Mouse (Mus musculus) heart, embryonic 13.5 days (tissue): ENCODE data around the gene Plac9a. TPM values are rescaled to one million over a fixed set of nuclear protein-coding genes. Genes with fewer than 3 reads are reported as not detected.

Experiments used
- ATAC-seq: fragments of 200-750 bp; cut with Nextera tagmentation; 2 replicates; pipeline ENCODE4 v1.8.0; 2017; ENCODE audit warnings: moderate TSS enrichment; ENCODE audit not compliant: insufficient number of reproducible peaks, low FRiP score, low TSS enrichment; ENCODE audit errors: extremely low read depth
- H3K27ac ChIP-seq: fragments of 300-500 bp; sonication (generic); replicated peaks from 2 replicates; pipeline ENCODE4 v1.5.1; 2015; ENCODE audit warnings: moderate library complexity, mild to moderate bottlenecking, inconsistent platforms
- H3K27me3 ChIP-seq: fragments of 300-500 bp; sonication (generic); replicated peaks from 2 replicates; pipeline ENCODE4 v1.6.1; 2015; ENCODE audit warnings: mild to moderate bottlenecking, inconsistent platforms
- H3K36me3 ChIP-seq: fragments of 300-500 bp; sonication (generic); 2 replicates; pipeline ENCODE4 v1.6.1; 2015; ENCODE audit warnings: mild to moderate bottlenecking, inconsistent platforms
- H3K4me1 ChIP-seq: fragments of 300-500 bp; sonication (generic); 2 replicates; pipeline ENCODE4 v1.6.1; 2015; ENCODE audit warnings: inconsistent platforms
- H3K4me2 ChIP-seq: fragments of 300-500 bp; sonication (generic); 2 replicates; pipeline ENCODE4 v1.6.1; 2015; ENCODE audit warnings: inconsistent platforms, mild to moderate bottlenecking, moderate library complexity
- H3K4me3 ChIP-seq: fragments of 300-500 bp; sonication (generic); 2 replicates; pipeline ENCODE4 v1.5.1; 2015; ENCODE audit warnings: moderate library complexity, mild to moderate bottlenecking, inconsistent platforms
- H3K9ac ChIP-seq: fragments of 300-500 bp; sonication (generic); 2 replicates; pipeline ENCODE4 v1.6.1; 2015; ENCODE audit warnings: inconsistent platforms, mild to moderate bottlenecking, moderate library complexity
- H3K9me3 ChIP-seq: fragments of 300-500 bp; sonication (generic); 2 replicates; pipeline ENCODE4 v1.6.1; 2016; ENCODE audit warnings: inconsistent platforms
- WGBS: fragments of 180-500 bp; shearing (Covaris S2); methylation state at CpG from one replicate; pipeline ENCODE4 v1.1.7; 2015; ENCODE audit warnings: mixed read lengths; 5-methylcytosine and 5-hydroxymethylcytosine counted together
- polyA plus RNA-seq: library from polyadenylated mRNA; unstranded; fragments of >200 nt; fragmentation: Nextera tagmentation; extraction: Ambion mirVana; gene quantifications from 2 replicates; pipeline ENCODE4 v1.2.1, GENCODE M21; 2015

Gene Plac9a
- polyA plus RNA-seq, 1 experiment from 2014 or later: not detected

DNA sequence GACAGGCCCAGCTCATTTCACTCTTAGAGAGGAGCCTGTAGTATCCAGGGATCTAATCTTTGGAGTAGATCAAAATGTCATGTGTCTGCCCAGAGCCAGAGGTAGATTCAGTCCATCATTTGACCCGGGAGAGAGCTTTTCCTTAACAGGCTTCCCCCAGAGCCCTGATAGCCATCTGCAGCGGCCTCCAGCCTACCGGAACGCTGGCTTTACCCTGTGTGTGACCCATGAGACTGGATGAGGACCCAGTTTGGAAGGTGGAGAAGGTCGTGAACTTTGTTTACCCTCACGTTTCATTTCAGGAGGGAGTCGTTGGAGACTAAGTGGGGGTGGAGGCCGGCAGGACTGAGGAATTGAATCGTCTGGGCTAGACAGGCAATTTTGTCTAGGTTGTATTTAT, 55.2 kb downstream of the Plac9a start:
- no peak overlapping the region for H3K9ac ChIP-seq
- no peak for ATAC-seq
- peaks cover 34% of the 10 kb centered on the region for H3K4me1 ChIP-seq
- H3K36me3 ChIP-seq: no peaks in the 10 kb centered on the region
- no peak overlapping the region for H3K27ac ChIP-seq
- no peaks in the 10 kb centered on the region for H3K27me3 ChIP-seq
- H3K9me3 ChIP-seq: no peaks in the 10 kb centered on the region
- no peak overlapping the region for H3K4me2 ChIP-seq
- H3K4me3 ChIP-seq: no peak overlapping the region
- 27% methylated on average over 9 of the region's 9 CpGs for WGBS

DNA sequence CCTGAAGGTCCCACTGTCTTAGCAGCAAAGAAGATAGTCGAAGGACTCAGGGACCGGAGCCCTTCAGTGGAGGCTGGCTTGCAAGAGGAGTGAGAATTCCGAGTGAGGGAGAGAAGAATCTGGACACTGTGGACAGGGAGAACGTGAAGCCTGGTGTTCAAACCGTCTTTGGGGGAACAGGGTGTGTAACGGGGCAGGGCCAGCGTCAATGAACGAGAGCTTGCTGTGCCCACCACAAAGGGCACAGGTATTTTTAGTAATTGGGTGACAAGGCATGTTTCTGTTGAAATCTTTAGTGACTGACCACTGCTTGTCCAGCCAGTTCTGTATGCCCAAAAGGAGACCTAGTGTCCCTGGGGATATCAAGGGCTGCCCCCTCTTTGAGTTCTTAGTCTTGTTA, 56.4 kb downstream of the Plac9a start:
- WGBS: 75% methylated on average over 8 of the region's 8 CpGs
- ATAC-seq: no peak
- no peaks in the 10 kb centered on the region for H3K9me3 ChIP-seq

DNA sequence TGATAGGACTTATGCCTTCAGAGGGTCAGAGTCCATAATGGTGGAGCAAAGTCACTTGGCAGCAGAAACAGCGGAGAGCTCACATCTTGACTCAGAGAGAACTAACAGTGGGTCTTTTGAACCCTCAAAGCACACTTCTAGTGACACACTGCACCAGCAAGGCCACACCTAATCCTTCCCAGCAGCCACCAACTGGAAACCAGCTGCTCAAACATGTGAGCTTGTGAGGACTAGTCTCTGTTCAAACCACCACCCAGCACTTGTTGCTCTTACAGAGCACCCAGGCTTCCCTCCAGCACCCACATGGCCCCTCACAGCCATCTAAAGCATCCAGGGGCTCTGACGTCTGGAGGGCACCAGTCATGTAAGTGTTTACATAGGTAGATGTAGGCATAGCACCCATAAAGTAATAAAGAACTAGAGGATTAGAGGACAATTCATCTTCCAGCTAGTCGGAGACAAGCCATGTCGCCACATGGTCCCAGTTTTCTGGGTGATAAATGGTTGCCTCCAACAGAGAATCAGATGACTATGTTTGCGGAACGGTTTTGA, 57.0 kb downstream of the Plac9a start:
- H3K9me3 ChIP-seq: no peaks in the 10 kb centered on the region
- H3K4me3 ChIP-seq: no peak overlapping the region
- 83% methylated on average over 6 of the region's 6 CpGs for WGBS
- H3K9ac ChIP-seq: no peak overlapping the region
- H3K27me3 ChIP-seq: 0 out of 2 replicates have a peak, but pooled peaks cover 3% of the 10 kb centered on the region
- no peak for ATAC-seq
- H3K4me2 ChIP-seq: no peak overlapping the region
- peaks cover 29% of the 10 kb centered on the region for H3K4me1 ChIP-seq
- no peaks in the 10 kb centered on the region for H3K36me3 ChIP-seq
- no peak overlapping the region for H3K27ac ChIP-seq

More for the DNA sequence above, 56.4 kb downstream of the Plac9a start:
- no peaks in the 10 kb centered on the region for H3K27me3 ChIP-seq
- H3K36me3 ChIP-seq: no peaks in the 10 kb centered on the region
- no peak overlapping the region for H3K27ac ChIP-seq
- no peak overlapping the region for H3K9ac ChIP-seq
- no peak overlapping the region for H3K4me3 ChIP-seq
- H3K4me2 ChIP-seq: no peak overlapping the region
- peaks cover 30% of the 10 kb centered on the region for H3K4me1 ChIP-seq

- H3K9me3 ChIP-seq: no peaks in the 10 kb centered on the region
- no peak overlapping the region for H3K27ac ChIP-seq
- no peak overlapping the region for H3K9ac ChIP-seq
- no peak for ATAC-seq
- peaks cover 26% of the 10 kb centered on the region for H3K4me1 ChIP-seq
- no peak overlapping the region for H3K4me3 ChIP-seq
- H3K4me2 ChIP-seq: no peak overlapping the region
- H3K36me3 ChIP-seq: no peaks in the 10 kb centered on the region
- 0 out of 2 replicates have a peak, but pooled peaks cover 5% of the 10 kb centered on the region for H3K27me3 ChIP-seq
- 77% methylated on average over 4 of the region's 4 CpGs for WGBS
Measured at GRCm38 (mm10) chr14:25844372-25844771, 58.5 kb downstream of the Plac9a start.

DNA sequence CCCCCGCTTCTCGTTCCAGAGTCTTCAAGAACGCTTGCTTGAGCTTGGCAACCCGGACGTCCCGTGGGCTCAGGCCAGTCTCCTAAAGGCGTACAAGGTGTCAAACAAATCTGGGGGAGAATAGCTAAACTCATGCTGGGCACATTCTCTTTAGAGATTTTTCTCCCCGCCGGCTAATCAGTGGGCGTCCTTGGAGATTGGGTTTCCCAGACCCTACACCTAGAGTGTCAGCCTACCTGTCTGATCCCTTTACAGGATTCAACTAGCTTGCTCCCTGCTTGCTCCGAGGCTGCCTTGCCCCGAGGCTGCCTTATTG, 60.3 kb downstream of the Plac9a start:
- Histone ChIP-seq H3K9me3 (no peaks in the 10 kb centered on the region), H3K27ac (peak overlapping the region; percentile 40; the same call in 1 of the 2 replicates), H3K36me3 (no peaks in the 10 kb centered on the region), H3K9ac (peak overlapping the region; percentile 87), H3K4me2 (peak overlapping the region; percentile 92), H3K4me3 (peak overlapping the region; percentile 72), H3K27me3 (0 out of 2 replicates have a peak, but pooled peaks cover 5% of the 10 kb centered on the region), H3K4me1 (peaks cover 30% of the 10 kb centered on the region)
- ATAC-seq: no peak
- 3% methylated on average over 12 of the region's 12 CpGs for WGBS

DNA sequence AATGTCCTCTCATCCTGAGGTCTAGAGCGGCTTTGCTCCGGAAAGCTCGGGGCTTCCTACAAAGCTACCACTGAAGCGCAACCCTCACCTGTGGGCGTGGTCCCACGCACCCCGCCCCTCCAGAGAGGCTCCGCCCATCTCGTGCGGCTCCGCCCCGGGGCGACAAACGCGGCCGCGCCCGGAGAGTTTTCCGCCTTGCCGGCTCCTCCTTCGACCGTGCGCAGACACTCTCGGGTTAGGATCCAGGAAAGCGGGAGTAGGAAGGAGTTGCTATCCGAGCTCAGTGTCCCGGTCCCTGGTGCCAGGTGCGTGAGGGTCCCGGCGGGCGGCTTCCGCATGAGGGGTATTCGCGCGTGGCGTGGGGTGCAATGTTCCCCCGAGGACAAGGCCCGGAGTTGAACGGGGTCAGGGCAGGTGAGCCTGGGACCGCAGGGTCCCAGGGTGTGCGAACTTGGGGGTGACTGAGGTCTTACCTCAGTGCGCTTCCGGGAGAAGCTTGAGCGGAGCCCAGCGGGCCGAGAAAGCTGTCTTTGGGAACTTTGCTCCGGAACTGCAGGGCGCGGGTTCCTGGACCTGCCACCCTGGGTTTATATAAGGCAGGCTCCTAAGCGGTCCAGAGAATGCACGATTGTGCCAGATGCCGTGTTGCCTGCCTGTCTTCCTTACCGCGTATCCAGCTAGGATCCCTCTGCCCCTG, 60.8 kb downstream of the Plac9a start, which contains the start of gene Anxa11:
Gene Anxa11, plus strand, starts transcription at position 166 of the 697 bp plus-strand sequence.
- peak; percentile 70 for ATAC-seq
- Histone ChIP-seq H3K9me3 (no peaks in the 10 kb centered on the region), H3K4me3 (peak within 1 kb of the TSS; percentile 72), H3K9ac (peak within 1 kb of the TSS; percentile 87), H3K4me2 (peak within 1 kb of the TSS; percentile 92), H3K36me3 (no peaks in the 10 kb centered on the region), H3K27ac (peak within 1 kb of the TSS; percentile 40; the same call in 1 of the 2 replicates), H3K27me3 (0 out of 2 replicates have a peak, but pooled peaks cover 5% of the 10 kb centered on the region), H3K4me1 (peaks cover 25% of the 10 kb centered on the region)
- under 1% methylated on average over 54 of the region's 54 CpGs for WGBS

DNA sequence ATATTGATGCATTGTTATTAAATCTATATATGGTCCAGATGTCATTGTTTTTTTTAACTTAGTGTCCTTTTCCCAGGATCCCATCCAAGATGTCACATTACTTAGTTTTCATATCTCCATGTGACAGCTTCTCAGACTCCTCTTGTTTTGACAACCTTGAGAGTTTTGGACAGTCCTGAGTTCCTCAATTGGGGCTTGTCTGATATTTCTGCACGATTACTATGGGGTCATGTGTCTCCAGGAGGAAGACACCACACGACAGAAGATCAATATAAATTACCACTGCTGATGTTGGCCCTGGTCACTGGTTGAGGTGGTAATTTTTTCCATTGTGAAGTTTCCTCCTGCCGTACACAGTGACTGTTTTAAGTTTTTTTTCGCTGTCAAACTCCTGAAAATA, 61.3 kb downstream of the Plac9a start:
- WGBS: under 1% methylated on average over 4 of the region's 4 CpGs
- Histone ChIP-seq H3K9me3 (no peaks in the 10 kb centered on the region), H3K36me3 (no peaks in the 10 kb centered on the region), H3K4me3 (peak overlapping the region; percentile 72), H3K4me1 (peaks cover 20% of the 10 kb centered on the region), H3K27me3 (0 out of 2 replicates have a peak, but pooled peaks cover 5% of the 10 kb centered on the region), H3K9ac (peak overlapping the region; percentile 87), H3K27ac (no peak overlapping the region), H3K4me2 (peak overlapping the region; percentile 92)
- no peak for ATAC-seq

DNA sequence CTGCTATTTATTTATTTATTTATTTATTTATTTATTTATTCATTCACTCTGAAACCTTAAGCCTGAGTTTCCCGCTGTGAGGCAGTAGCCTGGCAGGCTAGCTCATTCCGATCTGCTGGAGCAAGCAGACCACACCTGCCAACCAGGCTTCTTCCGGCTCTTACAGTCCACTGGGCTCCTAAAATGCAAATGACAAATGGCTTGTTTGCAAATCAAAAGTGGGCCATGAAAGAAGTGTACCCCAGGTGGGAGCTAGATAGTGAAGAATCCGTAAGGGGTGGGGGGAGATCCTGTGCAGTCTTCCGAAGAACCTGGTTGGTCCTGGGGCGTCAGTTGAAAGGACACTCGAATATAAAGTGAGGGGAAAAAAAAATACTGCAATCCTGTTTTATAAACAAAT, 61.9 kb downstream of the Plac9a start:
- Histone ChIP-seq H3K9me3 (no peaks in the 10 kb centered on the region), H3K27me3 (0 out of 2 replicates have a peak, but pooled peaks cover 5% of the 10 kb centered on the region), H3K4me2 (no peak overlapping the region), H3K27ac (no peak overlapping the region), H3K4me3 (no peak overlapping the region), H3K36me3 (no peaks in the 10 kb centered on the region), H3K9ac (no peak overlapping the region), H3K4me1 (peaks cover 20% of the 10 kb centered on the region)
- 23% methylated on average over 7 of the region's 7 CpGs for WGBS
- no peak for ATAC-seq

DNA sequence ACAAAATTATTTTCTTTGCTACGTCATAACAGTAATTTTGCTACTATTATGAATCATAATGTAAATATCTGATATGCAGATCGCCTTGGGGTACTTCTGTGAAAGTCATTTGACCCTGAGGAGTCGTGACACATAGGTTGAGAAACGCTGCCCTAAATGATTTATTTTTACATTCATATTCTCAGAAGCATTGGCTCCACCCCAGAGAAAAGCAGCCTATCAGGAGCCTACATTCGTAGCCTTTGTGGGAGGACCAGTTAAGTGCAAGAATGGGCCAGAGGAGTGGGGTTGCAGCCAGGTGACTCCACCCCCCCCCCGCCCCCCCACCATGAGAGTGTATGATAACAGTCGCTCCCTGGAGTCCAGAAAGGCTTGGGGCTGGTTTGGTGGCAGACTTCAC, 63.1 kb downstream of the Plac9a start:
- ATAC-seq: no peak
- H3K4me3 ChIP-seq: no peak overlapping the region
- no peaks in the 10 kb centered on the region for H3K9me3 ChIP-seq
- H3K4me2 ChIP-seq: no peak overlapping the region
- no peak overlapping the region for H3K27ac ChIP-seq
- 0 out of 2 replicates have a peak, but pooled peaks cover 5% of the 10 kb centered on the region for H3K27me3 ChIP-seq
- peaks cover 20% of the 10 kb centered on the region for H3K4me1 ChIP-seq
- H3K36me3 ChIP-seq: no peaks in the 10 kb centered on the region
- 65% methylated on average over 7 of the region's 7 CpGs for WGBS
- no peak overlapping the region for H3K9ac ChIP-seq

- no peak overlapping the region for H3K9ac ChIP-seq
- no peaks in the 10 kb centered on the region for H3K9me3 ChIP-seq
- WGBS: 51% methylated on average over 8 of the region's 8 CpGs
- H3K4me2 ChIP-seq: no peak overlapping the region
- H3K4me1 ChIP-seq: peaks cover 20% of the 10 kb centered on the region
- ATAC-seq: no peak
- H3K27ac ChIP-seq: no peak overlapping the region
- H3K27me3 ChIP-seq: 0 out of 2 replicates have a peak, but pooled peaks cover 5% of the 10 kb centered on the region
- H3K4me3 ChIP-seq: no peak overlapping the region
- no peaks in the 10 kb centered on the region for H3K36me3 ChIP-seq
Measured at GRCm38 (mm10) chr14:25838411-25838810, 64.5 kb downstream of the Plac9a start.
